Mouse (Mus musculus): ENCODE results near the gene Acin1. TPM values are rescaled to one million over a fixed set of nuclear protein-coding genes. Genes with fewer than 3 reads are reported as not detected.
A peak's percentile ranks its signal among the peaks of the same experiment; 100 is the strongest.

Gene Acin1
- total RNA-seq, 2 experiments from 2014 or later, result 126 to 237 TPM

DNA sequence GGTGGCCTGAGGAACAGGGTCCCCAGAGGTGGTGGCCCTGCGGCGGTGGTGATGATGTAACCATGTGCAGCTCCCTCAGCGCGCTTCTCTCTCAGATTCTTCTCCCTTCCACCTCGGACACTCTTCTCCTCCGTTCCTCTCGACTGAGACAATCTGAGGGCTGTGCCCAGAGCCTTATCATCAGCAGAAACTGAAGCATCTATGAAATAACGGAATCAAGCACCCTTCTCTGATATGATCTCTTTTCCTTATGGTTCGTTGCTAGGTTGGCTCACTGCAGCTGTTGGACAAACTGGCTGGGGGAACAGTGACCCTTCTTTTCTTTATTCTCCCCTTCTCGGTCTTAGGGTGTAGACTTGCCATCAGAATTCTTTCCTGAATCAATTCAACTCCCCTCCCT lies 16.5 kb upstream of the Acin1 start:
- no peak for DNase-seq (ENCODE audit: low spot score in 2 of 2)
- intact Hi-C loops (cut with DNase I), result no loop called here

DNA sequence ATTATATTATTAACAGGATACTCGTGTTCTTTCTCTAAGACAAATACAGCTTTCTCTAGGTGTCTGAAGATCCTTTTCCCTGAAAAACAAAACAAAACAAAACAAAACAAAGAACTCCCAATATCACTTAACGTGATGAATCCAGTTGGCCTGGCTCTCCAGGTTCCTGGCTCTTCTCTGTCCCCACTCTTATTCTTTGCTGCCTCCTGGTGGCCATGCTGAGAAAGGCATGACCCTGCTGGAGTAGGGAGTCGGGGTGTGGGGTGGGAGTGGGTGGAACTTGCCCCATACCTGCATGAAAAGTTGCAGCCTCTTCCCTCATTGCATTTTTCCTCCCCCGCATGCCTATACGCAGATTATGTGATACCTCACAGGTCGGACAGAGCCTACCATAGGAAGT lies 14.6 kb upstream of the Acin1 start:
- intact Hi-C loops (cut with DNase I), result loop anchor here (1.0 kb wide), 1 partner anchor 50 kb away; no protein-coding TSS in a partner anchor
- peak; percentile 53 to 64 for DNase-seq (ENCODE audit: low spot score in 2 of 2)

DNA sequence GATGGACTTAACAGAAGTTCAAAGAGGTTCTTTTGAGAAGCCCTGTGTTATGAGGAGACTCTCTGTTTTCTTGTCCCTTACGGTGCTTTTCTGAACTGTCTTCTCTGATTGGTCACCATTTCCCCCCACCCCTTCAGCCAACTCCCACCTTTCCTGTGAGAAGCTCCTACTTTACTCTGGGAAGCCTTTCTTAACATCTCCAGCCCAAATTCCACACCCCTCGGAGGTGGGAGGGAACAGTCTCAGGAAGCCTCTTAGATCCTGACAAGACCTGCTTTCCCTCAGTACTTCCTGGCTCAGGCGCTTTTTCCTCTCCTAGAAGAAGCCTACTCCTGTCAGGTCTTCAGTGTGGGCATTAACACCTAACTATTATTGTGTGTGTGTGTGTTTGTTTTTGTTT lies 12.9 kb upstream of the Acin1 start:
- intact Hi-C loops (cut with DNase I), result no loop called here
- no peak for DNase-seq (ENCODE audit: low spot score in 2 of 2)

DNA sequence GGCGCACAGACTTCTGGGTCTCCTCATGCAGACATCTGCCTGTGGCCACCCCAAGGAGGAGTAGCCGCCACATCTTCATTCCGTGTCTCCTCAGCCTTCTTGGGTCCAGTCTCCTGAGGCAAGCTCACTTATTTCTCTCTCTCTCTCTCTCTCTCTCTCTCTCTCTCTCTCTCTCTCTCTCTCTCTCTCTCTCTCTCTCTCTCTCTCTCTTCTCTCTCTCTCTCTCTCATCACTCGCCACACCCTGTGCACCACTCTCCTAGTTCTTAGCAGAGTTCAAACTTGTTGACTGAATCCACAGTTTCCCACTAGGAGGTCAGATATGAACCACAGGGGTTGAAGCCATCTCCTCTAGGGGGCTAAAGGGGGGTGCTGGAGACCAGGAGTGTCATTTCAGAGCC lies 12.0 kb upstream of the Acin1 start, which contains the start of gene Gm29776:
Gene Gm29776, minus strand, starts transcription at position 101 of the 400 bp plus-strand sequence.
- intact Hi-C loops (cut with DNase I), result no loop called here
- no peak for DNase-seq (ENCODE audit: low spot score in 2 of 2)

DNA sequence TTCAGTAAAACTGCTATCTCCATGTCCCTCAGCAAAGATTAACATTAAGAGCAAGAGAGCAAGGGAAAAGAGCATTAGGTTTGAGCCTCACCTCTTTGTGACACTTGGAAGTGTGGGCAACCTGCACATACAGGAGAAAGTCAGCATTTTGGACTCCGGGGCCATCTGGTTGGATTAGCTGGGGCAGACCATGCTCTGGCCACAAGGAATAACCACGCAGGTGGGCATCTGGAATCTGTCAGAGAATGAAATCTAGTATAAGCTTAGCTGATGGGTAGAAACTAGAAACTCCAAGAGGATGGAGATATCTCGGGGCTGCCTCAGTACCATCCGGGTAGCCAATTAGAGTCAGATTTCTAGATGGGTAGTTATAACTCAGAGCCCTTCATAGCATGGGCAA lies 10.0 kb upstream of the Acin1 start:
- no peak for DNase-seq (ENCODE audit: low spot score in 2 of 2)
- intact Hi-C loops (cut with DNase I), result no loop called here

DNA sequence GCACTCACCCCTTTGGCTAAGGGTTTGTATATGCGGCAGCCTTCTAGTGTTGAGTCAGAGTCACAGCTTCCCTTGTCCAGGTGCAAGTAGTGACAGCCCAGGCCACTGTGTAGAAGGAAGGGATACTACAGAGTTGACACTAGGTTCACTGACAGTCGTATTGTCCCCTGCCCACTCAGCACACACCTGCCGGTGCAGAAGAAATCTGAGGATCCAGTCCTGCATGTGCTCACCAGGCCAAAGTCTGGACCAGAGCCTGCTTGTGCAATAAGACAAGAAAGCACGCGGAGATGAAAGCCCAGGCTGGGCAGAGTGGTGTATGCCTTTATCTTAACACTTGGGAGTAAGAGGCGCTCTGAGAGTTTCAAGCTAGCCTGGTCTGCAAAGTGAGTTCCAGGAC lies 8.3 kb upstream of the Acin1 start:
- no peak for DNase-seq (ENCODE audit: low spot score in 2 of 2)
- intact Hi-C loops (cut with DNase I), result no loop called here

DNA sequence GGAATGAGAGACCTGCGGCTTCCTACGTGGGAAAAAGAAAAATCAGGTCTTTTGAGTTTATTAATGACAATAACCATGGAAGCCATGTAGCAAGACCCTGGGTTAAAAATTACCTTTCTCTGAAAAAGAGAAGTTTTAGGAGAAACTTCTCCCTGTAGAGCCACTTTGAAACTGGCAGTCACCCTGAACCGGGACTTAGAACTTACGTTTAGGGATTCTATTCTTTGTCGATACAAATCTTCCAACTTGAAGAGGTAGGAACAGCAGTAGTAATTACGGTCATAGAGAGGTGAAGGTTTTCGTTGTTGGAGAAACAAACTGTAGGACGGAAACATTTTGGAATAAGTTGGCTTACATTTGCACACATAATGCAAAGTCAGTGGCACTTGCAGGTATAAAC lies 520 bp upstream of the Acin1 start:
- intact Hi-C loops (cut with DNase I), result loop anchor here (5.0 kb wide), 1 partner anchor 35 kb away; no protein-coding TSS in a partner anchor
- no peak for DNase-seq (ENCODE audit: low spot score in 2 of 2)

DNA sequence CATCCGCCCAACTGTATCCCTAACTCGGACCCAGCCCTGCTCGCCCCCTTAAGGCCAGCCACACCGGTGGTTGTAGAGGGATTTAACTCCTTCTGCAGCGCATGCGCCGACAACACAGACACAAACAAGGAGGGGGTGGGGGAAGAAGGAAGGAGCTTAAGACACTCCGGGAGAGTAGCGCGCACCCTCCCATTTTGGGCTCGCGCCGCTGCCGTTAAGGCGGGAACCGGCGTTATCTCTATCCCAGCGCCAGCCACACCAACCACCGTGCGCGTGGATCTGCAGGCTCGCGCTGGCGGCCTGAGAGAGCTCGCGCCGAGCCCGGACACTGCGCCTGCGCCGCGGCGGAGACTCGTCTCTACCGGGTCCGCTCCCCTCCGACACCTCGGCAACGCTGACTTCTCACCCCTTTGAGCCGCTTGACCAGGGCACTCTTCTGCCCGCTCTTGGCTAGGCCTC lies 639 bp downstream of the Acin1 start, which contains the start of gene 1700123O20Rik:
Gene 1700123O20Rik, plus strand, starts transcription at position 154 of the 459 bp plus-strand sequence.
- intact Hi-C loops (cut with DNase I), result loop anchor here (5.0 kb wide), 1 partner anchor 34 kb away; no protein-coding TSS in a partner anchor
- DNase-seq (ENCODE audit: low spot score in 2 of 2), result no peak

DNA sequence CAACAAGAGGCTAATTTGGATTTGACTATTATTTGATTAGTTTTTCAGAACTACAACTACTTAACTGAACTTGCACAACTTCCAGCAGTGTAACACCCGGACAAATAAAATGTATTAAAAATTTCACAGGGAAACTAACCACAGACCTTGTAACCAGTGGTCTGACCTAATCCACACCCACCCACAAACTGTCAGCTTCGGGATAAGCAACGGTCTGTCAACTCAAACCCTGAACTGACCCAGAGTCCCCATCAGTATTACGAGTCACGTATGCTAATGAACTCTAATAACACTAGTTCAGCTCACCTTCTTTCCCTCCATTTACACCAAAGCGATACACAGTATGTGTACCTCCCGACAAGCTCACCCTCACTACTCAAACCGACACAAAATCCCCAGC lies 1.3 kb downstream of the Acin1 start:
- no peak for DNase-seq (ENCODE audit: low spot score in 2 of 2)
- intact Hi-C loops (cut with DNase I), result loop anchor here (5.0 kb wide), 1 partner anchor 33 kb away; no protein-coding TSS in a partner anchor

DNA sequence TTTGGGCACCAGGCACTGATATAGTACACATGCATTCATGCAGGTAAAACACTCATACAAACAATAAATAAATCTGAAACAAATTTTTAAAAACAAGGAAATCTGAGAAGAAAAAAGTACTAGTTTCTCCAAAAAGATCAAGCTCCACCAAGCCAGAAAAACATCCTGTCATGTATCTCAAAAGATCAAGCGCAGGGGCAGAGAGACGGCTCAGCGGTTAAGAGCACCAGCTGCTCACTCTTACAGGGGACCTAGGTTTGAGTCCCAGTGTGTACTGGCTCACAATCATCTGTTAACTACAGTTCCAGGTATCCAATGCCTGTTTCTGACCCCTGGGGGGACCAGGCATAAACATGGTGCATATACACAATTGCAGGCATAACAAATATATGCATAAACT lies 4.3 kb downstream of the Acin1 start:
- intact Hi-C loops (cut with DNase I), result no loop called here
- no peak for DNase-seq (ENCODE audit: low spot score in 2 of 2)

DNA sequence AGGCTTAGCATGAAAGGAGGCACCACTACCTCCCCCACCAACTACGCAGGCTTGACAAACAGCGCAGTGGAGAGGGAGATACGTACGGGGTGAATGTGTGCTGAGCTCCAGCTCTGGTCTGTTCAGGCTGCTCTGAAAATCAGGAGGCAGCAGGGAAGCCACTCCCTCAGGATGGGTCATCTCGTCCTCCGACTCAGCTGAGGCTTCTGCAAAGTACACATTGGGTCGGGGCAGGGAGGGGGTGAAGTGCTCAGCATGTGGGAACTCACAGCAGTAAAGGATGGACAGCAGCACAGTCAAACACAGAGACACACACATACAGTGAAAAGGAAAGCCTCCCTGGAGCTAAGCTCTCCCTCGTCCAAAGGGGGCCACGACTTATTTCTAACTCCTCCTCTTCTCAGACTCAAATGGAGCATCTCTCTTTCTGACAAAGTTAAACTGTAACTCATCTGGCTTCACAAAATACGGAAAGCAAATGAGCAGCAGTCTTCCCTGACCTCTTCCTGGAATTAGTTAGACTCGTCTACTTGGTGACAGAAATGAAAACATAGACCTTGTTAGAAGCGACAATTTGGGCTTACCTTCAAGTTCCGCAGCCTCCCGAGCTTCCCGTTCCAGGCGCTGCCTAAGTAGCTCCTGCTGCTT lies 8.0 kb downstream of the Acin1 start:
- intact Hi-C loops (cut with DNase I), result no loop called here
- DNase-seq (ENCODE audit: low spot score in 2 of 2), result no peak

DNA sequence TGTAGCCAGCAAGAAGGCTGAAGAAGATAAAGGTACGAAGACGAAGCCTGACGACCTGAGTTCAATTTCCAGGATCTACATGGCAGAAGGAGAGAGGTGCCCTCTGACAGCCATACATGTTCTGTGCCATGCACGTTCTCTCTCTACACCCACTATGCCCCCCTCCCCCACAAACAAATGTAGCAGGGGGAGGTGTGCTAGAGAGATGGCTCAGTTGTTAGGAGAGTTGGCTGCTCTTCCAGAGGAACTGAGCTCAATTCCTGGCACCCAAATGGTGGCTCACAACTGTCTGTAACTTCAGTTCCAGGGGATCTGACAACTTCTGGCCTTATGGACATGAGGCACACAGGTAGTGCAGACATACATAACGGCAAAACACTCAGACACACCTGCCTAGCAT lies 10.4 kb downstream of the Acin1 start:
- DNase-seq (ENCODE audit: low spot score in 2 of 2), result no peak
- intact Hi-C loops (cut with DNase I), result no loop called here

DNA sequence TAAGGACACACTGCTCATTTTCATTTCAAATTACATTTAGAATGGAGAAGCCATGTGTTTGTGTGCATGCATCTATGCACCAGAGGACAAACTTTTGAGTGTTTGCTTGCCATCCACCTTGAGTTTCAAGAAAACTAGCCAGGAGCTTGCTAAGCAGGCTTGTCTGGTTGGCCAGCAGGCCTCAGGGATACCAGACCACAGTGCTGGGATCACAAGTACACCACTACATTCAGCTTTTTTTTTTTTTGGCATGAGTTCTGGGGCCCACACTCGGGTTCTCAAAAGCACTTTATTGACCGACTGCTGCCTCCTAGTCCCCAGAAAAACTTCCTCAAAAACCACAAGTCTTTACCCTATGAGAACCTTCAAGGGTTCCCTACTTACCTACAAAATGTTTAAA lies 12.4 kb downstream of the Acin1 start:
- DNase-seq (ENCODE audit: low spot score in 2 of 2), result no peak
- intact Hi-C loops (cut with DNase I), result no loop called here

DNA sequence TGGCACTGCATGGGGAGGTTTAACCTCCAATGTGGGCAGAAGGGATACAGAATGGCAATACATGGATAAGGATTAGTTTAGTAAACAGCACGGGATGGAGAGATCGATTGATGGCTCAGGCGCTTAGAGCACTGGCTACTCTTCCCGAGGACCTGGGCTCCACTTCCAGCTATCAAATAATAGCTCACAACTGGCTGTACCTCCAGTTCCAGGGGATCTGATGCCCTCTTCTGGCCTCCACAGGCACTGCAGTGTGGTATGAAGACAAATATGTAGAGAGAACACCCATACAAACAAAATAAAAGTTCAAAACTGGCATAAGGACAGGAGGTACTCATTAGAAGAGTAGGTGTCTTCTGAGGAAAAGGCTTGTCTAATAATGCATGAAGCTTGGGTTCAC lies 17.4 kb downstream of the Acin1 start:
- intact Hi-C loops (cut with DNase I), result no loop called here
- no peak for DNase-seq (ENCODE audit: low spot score in 2 of 2)

DNA sequence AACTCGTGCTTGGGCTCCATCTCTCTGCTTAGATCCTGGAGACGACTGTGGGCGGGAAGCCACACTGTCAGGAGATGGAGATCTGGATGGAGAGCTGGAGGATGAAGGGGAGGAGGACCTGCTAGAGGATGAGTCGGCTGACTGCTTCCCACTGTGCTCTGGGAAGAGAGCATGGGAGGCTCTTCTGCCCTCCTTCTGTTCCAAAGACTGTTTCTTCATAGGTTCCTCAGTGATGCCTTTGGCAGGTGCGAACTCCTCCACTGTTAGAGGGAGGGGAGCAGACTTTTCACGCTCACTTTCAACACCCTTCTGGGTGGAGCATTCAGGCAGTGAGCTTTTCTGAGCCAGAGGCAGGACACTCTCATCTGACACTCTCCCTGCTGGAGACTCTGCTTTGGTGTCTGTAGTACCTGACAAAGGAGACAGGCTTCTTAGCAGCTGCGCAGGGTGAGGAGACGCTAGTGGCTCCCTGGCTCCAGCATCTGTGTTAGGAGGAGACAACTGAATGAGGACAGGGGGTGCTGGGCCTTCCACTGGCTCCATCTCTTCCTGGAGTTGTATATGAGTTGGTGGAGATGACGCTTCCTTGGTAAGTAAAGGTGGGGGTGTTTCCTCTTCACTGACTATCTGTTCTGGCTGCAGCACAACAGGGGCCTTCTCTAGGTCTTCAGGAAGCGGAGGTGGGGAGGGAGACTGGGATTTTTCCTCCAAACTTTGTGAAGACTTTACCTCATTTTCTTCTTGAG lies 22.1 kb downstream of the Acin1 start:
- DNase-seq (ENCODE audit: low spot score in 2 of 2), result peak; percentile 60 to 72

DNA sequence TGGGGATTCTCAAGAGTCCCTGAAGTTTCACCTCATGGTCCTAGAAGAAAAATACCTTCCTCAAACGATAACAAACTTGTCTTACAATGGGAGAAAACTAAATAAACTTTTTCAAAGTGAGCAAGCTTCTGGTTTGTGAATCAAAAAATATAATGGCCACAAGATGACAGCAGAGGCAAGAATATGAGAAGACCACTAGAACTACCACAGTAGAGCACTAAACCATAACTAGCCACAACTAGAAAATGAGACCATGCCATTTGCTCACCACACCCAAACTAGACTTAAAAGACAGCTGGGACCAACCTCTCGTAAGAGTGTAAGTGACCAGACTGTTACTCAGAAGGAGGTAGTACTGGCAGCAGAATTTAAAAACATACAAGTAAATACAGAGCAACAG lies 26.7 kb downstream of the Acin1 start:
- intact Hi-C loops (cut with DNase I), result no loop called here
- DNase-seq (ENCODE audit: low spot score in 2 of 2), result no peak

More for the DNA sequence above, 22.1 kb downstream of the Acin1 start:
- intact Hi-C loops (cut with DNase I), result no loop called here

DNA sequence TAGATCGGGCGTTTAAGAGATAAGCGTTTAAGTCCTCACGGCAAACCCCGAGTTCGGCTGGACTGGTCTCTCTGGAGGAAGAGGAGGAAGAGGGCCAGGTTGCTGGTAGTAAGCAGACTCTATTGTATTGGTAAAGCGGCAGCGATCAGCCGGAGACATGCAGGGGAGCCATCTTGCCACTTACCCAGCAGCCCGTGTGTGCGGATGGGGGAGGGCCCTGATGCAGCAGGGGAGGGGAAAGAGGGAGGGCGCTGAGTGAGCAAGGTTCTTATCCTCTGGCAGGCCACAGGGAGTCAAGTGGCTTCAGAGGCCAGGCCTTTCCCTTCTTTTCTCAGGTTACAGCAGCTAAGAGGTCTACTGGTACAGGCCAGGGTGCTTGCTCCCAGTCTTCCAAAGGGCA lies 33.2 kb downstream of the Acin1 start:
- DNase-seq (ENCODE audit: low spot score in 2 of 2), result peak; percentile 81 to 83
- intact Hi-C loops (cut with DNase I), result loop anchor here (5.0 kb wide), 1 partner anchor 34 kb away; the partner anchor contains the start of genes 1700123O20Rik and Acin1

DNA sequence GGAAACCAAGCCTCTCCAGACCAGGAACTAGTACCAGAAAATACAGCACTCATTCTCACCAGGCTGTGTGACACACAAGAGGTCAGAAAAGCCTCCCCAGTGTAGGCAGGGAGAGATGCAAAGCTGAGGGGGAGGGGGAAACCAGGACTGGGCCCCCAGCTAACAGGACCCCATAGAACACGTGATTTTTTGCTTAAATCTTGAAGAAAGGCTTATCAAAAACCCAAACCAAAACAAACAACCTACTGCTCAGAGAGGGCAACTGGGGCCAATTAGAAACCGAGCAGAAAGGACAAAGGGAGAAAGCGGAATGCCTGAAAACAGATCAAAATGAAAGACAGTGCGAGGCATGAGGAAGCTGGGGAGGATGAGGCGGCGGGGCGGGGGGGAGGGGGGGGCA lies 33.9 kb downstream of the Acin1 start:
- intact Hi-C loops (cut with DNase I), result loop anchor here (5.0 kb wide), 1 partner anchor 35 kb away; the partner anchor contains the start of genes 1700123O20Rik and Acin1

DNA sequence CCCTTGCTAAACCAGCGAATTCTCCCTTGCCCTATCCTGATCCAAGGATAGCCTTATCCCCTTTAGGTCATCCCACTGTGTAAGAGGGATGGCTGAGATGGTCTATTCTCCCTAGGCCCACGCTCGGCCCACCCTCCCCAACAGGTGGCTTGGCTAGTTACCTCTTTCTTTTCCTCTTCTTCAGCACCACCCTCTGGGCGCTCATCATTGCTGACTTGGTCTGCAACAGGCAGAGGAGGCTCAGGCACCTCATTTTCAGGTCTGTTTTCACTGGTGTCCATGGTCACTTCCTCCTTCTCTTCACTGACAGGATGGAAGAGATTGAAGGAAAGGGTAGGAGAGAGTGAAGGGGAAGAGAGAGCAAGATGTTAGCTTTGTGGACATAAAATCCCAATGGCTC lies 35.2 kb downstream of the Acin1 start:
- intact Hi-C loops (cut with DNase I), result loop anchor here (1.0 to 5.0 kb wide), 2 partner anchors 36 to 50 kb away; partner anchors contain the start of genes 1700123O20Rik and Acin1
- no peak for DNase-seq (ENCODE audit: low spot score in 2 of 2)

More for the DNA sequence above, 33.9 kb downstream of the Acin1 start:
- no peak for DNase-seq (ENCODE audit: low spot score in 2 of 2)
